Mouse (Mus musculus) neural tube, embryonic 14.5 days (tissue): ENCODE measurements around the gene Fam83c. TPM values are rescaled to one million over a fixed set of nuclear protein-coding genes. Genes with fewer than 3 reads are reported as not detected.
"Not testable (repeated sequence)": the region's sequence is repeated elsewhere in the genome, so short reads cannot be mapped to it uniquely, and the experiment has no call there.

Source experiments
- ATAC-seq: fragments of 200-750 bp; cut with Nextera tagmentation; 2 replicates; pipeline ENCODE4 v1.8.0; 2017; ENCODE audit warnings: low read depth, mild to moderate bottlenecking, moderate TSS enrichment, moderate library complexity
- H3K27ac ChIP-seq: fragments of 300-500 bp; sonication (generic); 2 replicates; pipeline ENCODE4 v1.5.1; 2014; ENCODE audit warnings: low read depth, mild to moderate bottlenecking, control low read depth, low read length, moderate library complexity, mixed read lengths
- H3K27me3 ChIP-seq: fragments of 300-500 bp; sonication (generic); 2 replicates; pipeline ENCODE4 v1.6.1; 2014; ENCODE audit warnings: low read length; ENCODE audit not compliant: control insufficient read depth, insufficient read depth
- H3K36me3 ChIP-seq: fragments of 300-500 bp; sonication (generic); 2 replicates; pipeline ENCODE4 v1.6.1; 2014; ENCODE audit warnings: low read length, mixed read lengths; ENCODE audit not compliant: control insufficient read depth, insufficient read depth
- H3K4me1 ChIP-seq: fragments of 300-500 bp; sonication (generic); 2 replicates; pipeline ENCODE4 v1.6.1; 2014; ENCODE audit warnings: low read length; ENCODE audit not compliant: control insufficient read depth, insufficient read depth
- H3K4me2 ChIP-seq: fragments of 300-500 bp; sonication (generic); 2 replicates; pipeline ENCODE4 v1.6.1; 2014; ENCODE audit warnings: mild to moderate bottlenecking, low read depth, low read length, control low read depth
- H3K4me3 ChIP-seq: fragments of 300-500 bp; sonication (generic); 2 replicates; pipeline ENCODE4 v1.5.1; 2014; ENCODE audit warnings: low read depth, low read length, control low read depth, mixed read lengths
- H3K9ac ChIP-seq: fragments of 300-500 bp; sonication (generic); replicated peaks from 2 replicates; pipeline ENCODE4 v1.6.1; 2014; ENCODE audit warnings: low read depth, mild to moderate bottlenecking, control low read depth, low read length, mixed read lengths
- H3K9me3 ChIP-seq: fragments of 300-500 bp; sonication (generic); 2 replicates; pipeline ENCODE4 v1.6.1; 2016; ENCODE audit warnings: low read length; ENCODE audit not compliant: control insufficient read depth
- WGBS: fragments of 180-500 bp; shearing (Covaris S2); extraction: QIAGEN DNeasy Blood & Tissue Kit; methylation state at CpG from one replicate; pipeline ENCODE4 v1.1.7; 2014; 5-methylcytosine and 5-hydroxymethylcytosine counted together
- polyA plus RNA-seq: library from polyadenylated mRNA; unstranded; fragments of >200 nt; fragmentation: Nextera tagmentation; extraction: Ambion mirVana; gene quantifications from 2 replicates; pipeline ENCODE4 v1.2.1, GENCODE M21; 2014

Gene Fam83c
- polyA plus RNA-seq, 1 experiment from 2014 or later: 0.25 TPM

DNA sequence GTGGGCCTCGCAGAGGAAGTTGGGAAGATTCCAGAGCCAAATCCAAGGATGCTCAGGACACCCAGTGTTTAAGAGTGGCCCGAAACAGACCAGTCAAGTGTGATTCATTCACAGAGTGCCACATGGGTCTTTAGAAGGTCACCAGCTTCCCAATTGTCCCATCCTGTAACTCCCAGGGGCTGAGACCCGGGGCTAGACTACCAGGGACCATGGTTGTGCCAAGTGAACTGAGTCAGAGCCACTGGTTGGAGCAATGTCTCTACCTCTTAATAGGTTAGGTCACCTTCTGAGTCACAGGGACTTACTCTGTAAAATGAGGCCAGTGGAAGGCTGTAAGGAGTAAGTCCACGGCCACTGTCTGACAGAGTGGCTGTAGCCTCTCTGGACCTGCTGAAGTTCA, 4.3 kb upstream of the Fam83c start:
- Histone ChIP-seq H3K4me2 (no peak overlapping the region), H3K9me3 (no peaks in the 10 kb centered on the region), H3K4me1 (no peaks in the 10 kb centered on the region), H3K9ac (no peak overlapping the region), H3K27me3 (no peaks in the 10 kb centered on the region), H3K4me3 (no peak overlapping the region), H3K27ac (no peak overlapping the region), H3K36me3 (no peaks in the 10 kb centered on the region)
- 89% methylated on average over 4 of the region's 4 CpGs for WGBS
- ATAC-seq: no peak

DNA sequence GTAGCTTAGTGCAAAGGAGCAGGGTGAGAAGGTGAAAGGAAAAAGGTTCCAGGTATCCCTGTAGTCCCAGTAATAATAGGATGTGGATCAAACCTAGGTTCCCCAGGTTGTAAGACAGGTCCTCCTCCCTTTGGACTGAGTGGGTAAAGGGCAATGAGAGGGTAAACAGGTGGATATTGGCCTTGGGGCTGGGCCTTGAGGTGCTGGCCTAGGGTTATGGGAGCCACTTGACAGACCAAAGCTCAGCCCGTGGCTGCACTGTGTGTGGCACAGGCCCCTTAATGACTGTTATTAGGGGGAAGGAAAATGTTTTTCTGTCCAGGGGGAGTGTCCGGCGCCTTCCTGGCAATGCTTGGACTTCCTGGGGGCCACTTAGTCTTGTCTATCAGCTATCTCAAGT, 3.3 kb upstream of the Fam83c start:
- 72% methylated on average over 3 of the region's 3 CpGs for WGBS
- no peak for ATAC-seq

DNA sequence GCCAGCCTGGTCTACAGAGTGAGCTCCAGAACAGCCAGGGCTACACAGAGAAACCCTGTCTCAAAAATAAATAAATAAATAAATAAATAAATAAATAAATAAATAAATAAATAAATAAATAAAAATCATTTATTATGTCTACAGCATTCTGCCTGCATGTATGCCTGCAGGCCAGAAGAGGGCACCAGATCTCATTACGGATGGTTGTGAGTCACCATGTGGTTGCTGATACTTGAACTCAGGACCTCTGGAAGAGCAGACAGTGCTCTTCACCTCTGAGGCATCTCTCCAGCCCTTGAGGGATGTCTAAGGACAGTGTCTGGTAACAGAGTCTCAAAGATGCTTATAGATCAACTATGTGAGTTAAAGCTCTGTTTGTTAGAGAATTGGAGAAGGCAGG, 2.6 kb downstream of the Fam83c start:
- not testable (repeated sequence) for H3K27me3 ChIP-seq, H3K36me3 ChIP-seq, H3K4me2 ChIP-seq, H3K4me1 ChIP-seq, H3K4me3 ChIP-seq, H3K9me3 ChIP-seq, H3K27ac ChIP-seq, H3K9ac ChIP-seq, ATAC-seq
- WGBS: 78% methylated on average over 1 of the region's 1 CpGs

More for the DNA sequence above, 3.3 kb upstream of the Fam83c start:
- Histone ChIP-seq H3K4me2 (no peak overlapping the region), H3K4me1 (no peaks in the 10 kb centered on the region), H3K4me3 (no peak overlapping the region), H3K27me3 (no peaks in the 10 kb centered on the region), H3K36me3 (no peaks in the 10 kb centered on the region), H3K9ac (no peak overlapping the region), H3K9me3 (no peaks in the 10 kb centered on the region), H3K27ac (no peak overlapping the region)

DNA sequence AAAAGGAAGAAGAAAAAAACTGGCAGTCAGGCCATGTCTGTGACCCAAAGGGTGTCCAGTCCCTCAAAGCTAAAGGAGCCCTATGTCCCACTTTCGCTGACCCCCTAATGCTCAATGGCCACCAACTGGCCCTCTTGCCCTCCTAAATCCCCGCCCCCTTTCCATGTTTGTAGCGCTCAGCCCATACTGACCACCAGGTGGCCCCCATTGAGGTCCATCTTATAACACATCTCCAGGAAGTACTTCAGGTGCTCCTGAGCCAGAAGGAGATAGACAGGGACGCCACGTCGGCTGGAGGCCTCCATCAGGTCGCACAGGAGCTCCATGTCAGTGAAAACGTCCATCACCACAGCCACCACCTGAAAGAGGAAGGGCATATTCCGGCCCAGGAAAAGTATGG, 3.4 kb downstream of the Fam83c start:
- no peak overlapping the region for H3K9ac ChIP-seq
- peaks cover 9% of the 10 kb centered on the region for H3K4me1 ChIP-seq
- 71% methylated on average over 9 of the region's 9 CpGs for WGBS
- no peak overlapping the region for H3K27ac ChIP-seq
- no peak overlapping the region for H3K4me3 ChIP-seq
- ATAC-seq: no peak
- H3K4me2 ChIP-seq: no peak overlapping the region
- no peaks in the 10 kb centered on the region for H3K27me3 ChIP-seq
- H3K9me3 ChIP-seq: no peaks in the 10 kb centered on the region
- no peaks in the 10 kb centered on the region for H3K36me3 ChIP-seq

DNA sequence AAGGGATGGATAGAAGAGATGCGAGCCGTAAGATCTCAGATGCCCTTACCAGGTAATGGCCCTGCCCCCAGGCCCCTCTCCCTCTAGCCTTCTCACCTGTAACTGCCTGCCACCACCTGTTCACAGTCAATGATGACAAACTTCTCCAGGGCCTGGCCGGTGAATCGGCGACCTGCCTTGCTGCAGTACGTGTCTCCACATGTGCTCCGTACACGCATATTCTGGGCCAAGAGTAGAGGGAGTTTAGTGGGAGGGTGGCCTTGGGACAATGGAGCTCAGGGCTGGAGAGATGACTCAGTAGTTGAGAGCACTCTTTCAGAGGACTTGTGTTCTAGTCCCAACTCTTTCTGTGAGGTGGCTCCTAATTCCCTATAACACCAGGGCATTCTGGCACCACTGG, 3.8 kb downstream of the Fam83c start:
- no peak for ATAC-seq
- 93% methylated on average over 8 of the region's 8 CpGs for WGBS
- Histone ChIP-seq H3K4me1 (peaks cover 9% of the 10 kb centered on the region), H3K4me3 (no peak overlapping the region), H3K4me2 (no peak overlapping the region), H3K9me3 (no peaks in the 10 kb centered on the region), H3K9ac (no peak overlapping the region), H3K27me3 (no peaks in the 10 kb centered on the region), H3K27ac (no peak overlapping the region), H3K36me3 (no peaks in the 10 kb centered on the region)

DNA sequence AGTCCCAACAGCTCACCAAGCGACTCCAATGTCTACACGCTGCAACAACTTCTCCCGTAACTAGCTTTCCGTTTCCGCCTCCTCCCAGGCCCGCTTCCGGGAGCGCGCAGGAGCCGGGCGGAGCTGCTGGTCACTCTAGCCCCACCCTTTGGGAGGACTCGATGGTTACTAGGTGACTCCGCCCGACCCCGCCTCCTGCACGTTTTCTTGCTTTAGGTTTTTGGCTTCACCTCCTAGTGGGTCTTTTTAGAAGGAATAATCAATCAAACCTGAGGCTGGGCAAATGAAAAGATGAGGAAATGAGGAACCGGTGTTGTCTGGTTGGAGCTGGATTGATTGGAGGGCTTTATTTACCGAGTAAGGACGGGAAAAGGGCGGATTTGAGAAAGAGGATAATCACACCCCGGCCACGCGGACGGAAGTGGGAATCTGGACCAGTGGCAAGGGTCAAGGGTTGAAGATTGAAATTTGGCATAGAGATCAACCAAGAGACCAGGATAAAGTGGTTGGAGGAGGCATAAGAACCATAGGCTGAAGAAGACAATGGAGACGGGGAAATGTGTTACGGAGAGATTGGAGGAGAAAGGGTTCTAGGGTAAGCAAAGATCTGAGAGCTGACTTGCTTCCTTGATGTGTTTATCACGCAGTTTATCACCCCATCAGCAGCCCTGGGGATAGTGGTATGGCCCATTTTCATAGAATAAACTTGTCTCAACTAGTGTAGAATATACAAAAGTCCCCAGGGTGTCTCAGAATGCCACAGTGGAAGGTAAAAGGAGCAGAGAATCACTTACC, 7.8 kb downstream of the Fam83c start, which contains the start of gene Eif6:
Eif6 (minus strand) TSS at position 296 of the 795 bp plus-strand sequence.
- Histone ChIP-seq H3K4me3 (peak within 1 kb of the TSS; percentile 79), H3K4me1 (peaks cover 13% of the 10 kb centered on the region), H3K4me2 (peak within 1 kb of the TSS; percentile 93), H3K27ac (peak within 1 kb of the TSS; percentile 61), H3K9me3 (no peaks in the 10 kb centered on the region), H3K9ac (peak within 1 kb of the TSS; percentile 46), H3K36me3 (peaks cover 15% of the 10 kb centered on the region), H3K27me3 (no peaks in the 10 kb centered on the region)
- peak; percentile 95 for ATAC-seq
- WGBS: 3% methylated on average over 27 of the region's 27 CpGs

DNA sequence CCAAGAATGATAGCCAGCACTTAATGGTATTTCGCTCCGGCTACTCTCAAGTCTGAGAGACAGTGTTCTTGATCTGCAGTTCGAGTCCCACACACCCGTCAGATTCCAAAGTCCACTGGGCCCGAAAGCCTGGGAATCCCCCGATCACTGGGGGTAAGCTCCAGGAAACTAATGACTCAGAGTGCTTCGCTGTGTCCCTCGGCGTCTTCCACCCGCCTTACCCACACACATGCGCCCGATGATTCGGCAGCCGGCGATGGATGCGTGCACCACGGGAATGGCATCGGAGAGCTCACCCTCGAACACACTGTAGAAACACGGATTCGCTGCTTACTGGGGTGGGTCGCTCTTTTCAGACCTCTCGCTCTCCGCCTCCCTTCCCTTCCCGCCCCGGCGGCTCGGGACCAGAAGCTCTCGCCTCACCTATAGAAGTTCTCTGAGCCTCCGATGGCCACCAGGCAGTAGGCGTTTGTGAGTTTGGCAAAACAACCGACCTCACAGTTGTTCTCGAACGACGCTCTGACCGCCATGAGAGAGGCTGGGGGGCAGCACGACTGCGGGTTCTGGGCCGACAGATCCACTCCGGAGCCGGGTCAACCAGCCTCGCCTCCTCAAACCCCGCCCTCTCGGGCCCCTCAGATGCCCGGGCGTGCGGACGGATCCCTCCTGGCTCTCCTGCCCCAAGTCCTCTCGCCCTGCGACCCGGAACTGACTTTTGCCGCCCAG, 8.6 kb downstream of the Fam83c start:
- peak overlapping the region; percentile 79 for H3K4me3 ChIP-seq
- WGBS: 2% methylated on average over 51 of the region's 52 CpGs
- no peaks in the 10 kb centered on the region for H3K9me3 ChIP-seq
- H3K4me1 ChIP-seq: peaks cover 13% of the 10 kb centered on the region
- peaks cover 15% of the 10 kb centered on the region for H3K36me3 ChIP-seq
- H3K27me3 ChIP-seq: no peaks in the 10 kb centered on the region
- peak overlapping the region; percentile 61 for H3K27ac ChIP-seq
- peak overlapping the region; percentile 46 for H3K9ac ChIP-seq
- ATAC-seq: peak; percentile 7; the same call in 1 of the 2 replicates
- H3K4me2 ChIP-seq: peak overlapping the region; percentile 93

DNA sequence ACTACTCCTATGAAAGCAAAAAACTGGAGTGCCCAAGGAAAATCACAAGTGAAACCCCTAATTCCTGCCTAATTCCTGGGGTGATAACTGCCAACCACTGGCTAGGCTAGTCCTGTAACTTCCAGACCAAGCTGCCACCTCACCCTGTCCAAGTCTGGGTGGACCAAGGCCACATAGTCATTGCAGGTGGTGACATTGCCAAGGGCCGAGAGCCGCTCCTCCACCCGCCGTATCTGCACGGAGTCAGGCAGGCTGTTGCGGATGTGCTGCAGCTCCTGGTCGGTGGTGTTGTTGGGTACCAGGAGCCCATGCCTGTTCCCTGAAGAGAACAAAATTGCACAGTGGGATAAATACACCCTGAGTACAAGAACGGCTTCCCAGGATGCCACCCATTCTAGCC, 10.9 kb downstream of the Fam83c start:
- Histone ChIP-seq H3K27ac (no peak overlapping the region), H3K9ac (no peak overlapping the region), H3K27me3 (no peaks in the 10 kb centered on the region), H3K4me3 (no peak overlapping the region), H3K9me3 (no peaks in the 10 kb centered on the region), H3K36me3 (peaks cover 15% of the 10 kb centered on the region), H3K4me2 (no peak overlapping the region), H3K4me1 (peaks cover 14% of the 10 kb centered on the region)
- WGBS: 96% methylated on average over 8 of the region's 8 CpGs
- ATAC-seq: no peak

DNA sequence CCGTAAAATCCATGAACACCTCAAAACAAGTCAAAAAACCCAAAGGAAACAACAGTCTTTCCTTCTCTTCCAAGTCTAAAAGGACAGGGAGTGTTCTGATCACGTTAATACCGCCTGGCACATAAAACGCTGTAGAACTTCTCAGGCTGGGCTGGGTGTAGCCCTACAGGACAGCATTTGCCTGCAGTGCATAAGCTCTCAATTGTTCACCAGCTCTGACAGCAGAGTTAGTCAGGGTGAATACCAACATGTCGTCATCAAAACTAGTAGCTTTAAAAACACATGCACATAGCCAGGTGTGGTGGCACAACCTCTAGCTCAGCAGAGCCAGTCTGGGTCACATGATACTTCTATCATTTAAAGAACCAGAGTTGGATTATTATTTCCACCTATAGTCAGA, 13.9 kb downstream of the Fam83c start:
- Histone ChIP-seq H3K4me1 (peaks cover 15% of the 10 kb centered on the region; the same call in 1 of the 2 replicates), H3K27me3 (no peaks in the 10 kb centered on the region), H3K9ac (no peak overlapping the region), H3K4me2 (no peak overlapping the region), H3K9me3 (no peaks in the 10 kb centered on the region), H3K27ac (no peak overlapping the region), H3K4me3 (no peak overlapping the region), H3K36me3 (peaks cover 18% of the 10 kb centered on the region)
- no peak for ATAC-seq
- 96% methylated on average over 5 of the region's 5 CpGs for WGBS
